Mouse (Mus musculus) myocyte (in vitro differentiated cells): ENCODE measurements around the gene Nosip. TPM values are rescaled to one million over a fixed set of nuclear protein-coding genes. Genes with fewer than 3 reads are reported as not detected.

Experiments used
- H3K27me3 ChIP-seq: one replicate; pipeline ENCODE4 v1.6.1; 2011; ENCODE audit not compliant: control insufficient read depth, insufficient read depth, insufficient read length
- H3K36me3 ChIP-seq: one replicate; pipeline ENCODE4 v1.6.1; 2011; ENCODE audit not compliant: control insufficient read depth, insufficient read depth
- H3K4me2 ChIP-seq: one replicate; pipeline ENCODE4 v1.6.1; 2011; ENCODE audit warnings: low read depth, control low read depth
- H3K4me3 ChIP-seq: one replicate; pipeline ENCODE4 v1.5.1; 2011; ENCODE audit warnings: mild to moderate bottlenecking, control low read depth, moderate library complexity
- H3K79me2 ChIP-seq: one replicate; pipeline ENCODE4 v1.6.1; 2011; ENCODE audit not compliant: control insufficient read depth, insufficient read depth
- H3ac ChIP-seq: one replicate; pipeline ENCODE4 v1.6.1; 2011; ENCODE audit not compliant: control insufficient read depth, insufficient read length
- CEBPB ChIP-seq: IDR thresholded peaks from 2 replicates; pipeline ENCODE4 v1.6.1; 2011; ENCODE audit warnings: mild to moderate bottlenecking, moderate library complexity; ENCODE audit not compliant: poor library complexity, insufficient read depth, severe bottlenecking
- E2F4 ChIP-seq: IDR thresholded peaks from one replicate; pipeline ENCODE4 v1.6.1; 2011; ENCODE audit warnings: mild to moderate bottlenecking, control low read depth, moderate library complexity; ENCODE audit not compliant: insufficient read depth
- MAX ChIP-seq: IDR thresholded peaks from one replicate; pipeline ENCODE4 v1.6.1; 2011; ENCODE audit warnings: low read depth, mild to moderate bottlenecking, control low read depth
- MYOD1 ChIP-seq, 3 experiments: IDR thresholded peaks; one replicate each; pipeline ENCODE4 v1.6.1; 2011; ENCODE audit warnings: control low read depth in 2 of 3, low read depth in 2 of 3, mild to moderate bottlenecking in 2 of 3, moderate library complexity in 1 of 3; ENCODE audit not compliant: insufficient read length in 2 of 3, control insufficient read depth in 1 of 3
- MYOG ChIP-seq, 3 experiments: IDR thresholded peaks; one replicate each; pipeline ENCODE4 v1.6.1; 2011; ENCODE audit warnings: control low read depth in 2 of 3, low read depth in 2 of 3, mild to moderate bottlenecking in 2 of 3; ENCODE audit not compliant: insufficient read length in 2 of 3, control insufficient read depth in 1 of 3, insufficient read depth in 1 of 3
- POLR2A ChIP-seq: IDR thresholded peaks from one replicate; pipeline ENCODE4 v1.6.1; 2011; ENCODE audit warnings: low read depth, mild to moderate bottlenecking, control low read depth, moderate library complexity; ENCODE audit not compliant: insufficient read length
- POLR2AphosphoS2 ChIP-seq: IDR thresholded peaks from one replicate; pipeline ENCODE4 v1.6.1; 2011; ENCODE audit warnings: low read depth, control low read depth; ENCODE audit not compliant: insufficient read length
- REST ChIP-seq: IDR thresholded peaks from one replicate; pipeline ENCODE4 v1.6.1; 2011; ENCODE audit warnings: mild to moderate bottlenecking, control low read depth, moderate library complexity; ENCODE audit not compliant: insufficient read depth, insufficient read length
- SRF ChIP-seq: IDR thresholded peaks from one replicate; pipeline ENCODE4 v1.6.1; 2011; ENCODE audit warnings: low read depth; ENCODE audit not compliant: control insufficient read depth, insufficient read length
- TCF12 ChIP-seq: IDR thresholded peaks from one replicate; pipeline ENCODE4 v1.6.1; 2011; ENCODE audit warnings: mild to moderate bottlenecking, control low read depth; ENCODE audit not compliant: poor library complexity, insufficient read depth, severe bottlenecking
- TCF3 ChIP-seq: IDR thresholded peaks from one replicate; pipeline ENCODE4 v1.6.1; 2011; ENCODE audit warnings: low read depth, control low read depth; ENCODE audit not compliant: insufficient read length
- USF1 ChIP-seq: IDR thresholded peaks from one replicate; pipeline ENCODE4 v1.6.1; 2011; ENCODE audit warnings: low read depth, mild to moderate bottlenecking, control low read depth, moderate library complexity
- polyA plus RNA-seq: library from polyadenylated mRNA; unstranded; fragments of >200 nt; fragmentation: generic; extraction: Trizol; gene quantifications from one replicate; pipeline ENCODE4 v1.2.1, GENCODE M21; 2012; ENCODE audit warnings: missing spikeins

Nosip gene
- polyA plus RNA-seq, 1 experiment = 66.1 TPM

DNA sequence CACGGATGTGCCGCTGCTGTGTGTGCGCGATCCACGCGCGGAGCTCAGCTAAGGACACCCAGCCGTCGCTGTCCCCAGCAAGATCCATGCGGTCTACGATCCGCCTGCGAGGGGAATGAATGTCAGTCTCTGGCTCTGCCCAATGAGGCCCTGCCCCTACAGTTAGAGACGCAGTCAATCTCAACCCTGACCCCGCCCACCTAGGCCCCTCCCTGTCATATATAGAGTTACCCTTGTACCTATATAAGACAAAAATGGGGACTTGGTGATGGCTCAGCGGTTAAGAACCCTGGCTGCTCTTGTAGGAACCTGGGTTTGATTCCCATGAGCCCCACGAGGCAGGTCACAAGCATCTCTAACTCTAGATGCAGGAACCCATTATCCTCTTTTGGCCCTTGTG, 26.4 kb downstream of the Nosip start:
- no peaks in the 10 kb centered on the region for H3K27me3 ChIP-seq
- no peak for TF ChIP-seq USF1
- TF ChIP-seq MYOG (IDR thresholded peaks at IDR 0.05; ENCODE audit: control insufficient read depth in 1 of 3, insufficient read depth in 1 of 3, insufficient read length in 2 of 3, low read depth in 2 of 3) = no peak
- TF ChIP-seq TCF3 = no peak
- TF ChIP-seq POLR2AphosphoS2 = no peak
- TF ChIP-seq MYOD1 (IDR thresholded peaks at IDR 0.05; ENCODE audit: control insufficient read depth in 1 of 3, insufficient read length in 2 of 3, low read depth in 2 of 3) = no peak
- TF ChIP-seq MAX = no peak
- no peak for TF ChIP-seq CEBPB
- H3K36me3 ChIP-seq = no peaks in the 10 kb centered on the region

DNA sequence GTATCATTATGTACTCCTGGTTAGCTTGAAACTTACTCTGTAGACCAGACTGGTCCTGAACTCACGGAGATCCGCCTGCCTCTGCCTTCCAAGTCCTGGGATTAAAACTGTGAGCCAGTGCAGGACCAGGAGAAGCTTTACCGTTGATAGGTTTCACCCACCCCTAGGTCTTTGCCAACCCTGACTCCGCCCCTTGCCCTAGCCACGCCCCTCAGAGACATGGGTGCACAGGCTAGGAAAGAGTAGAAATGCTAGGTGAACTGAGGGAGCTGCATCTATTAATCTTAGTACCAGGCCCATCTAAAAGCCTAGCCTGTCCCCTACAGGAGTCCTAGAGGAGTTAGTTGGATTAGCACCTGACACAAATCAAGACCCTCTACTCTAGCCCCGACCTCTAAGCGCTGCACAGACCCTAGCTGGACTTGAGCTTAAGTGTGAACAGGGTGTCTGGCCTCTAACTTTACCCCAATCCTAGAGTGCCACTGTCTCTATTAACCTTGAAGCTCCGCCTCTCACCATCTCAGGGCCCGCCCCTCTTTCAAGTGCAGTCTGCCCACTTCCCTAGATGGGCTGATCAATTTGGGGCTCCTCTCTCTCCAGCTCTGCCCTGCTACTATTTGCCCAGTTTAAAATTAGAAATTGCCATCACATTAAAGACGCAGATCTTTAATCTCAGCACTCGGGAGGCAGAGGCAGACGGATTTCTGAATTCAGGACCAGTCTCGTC, 28.2 kb downstream of the Nosip start:
- TF ChIP-seq MYOD1 (IDR thresholded peaks at IDR 0.05; ENCODE audit: control insufficient read depth in 1 of 3, insufficient read length in 2 of 3, low read depth in 2 of 3) (no peak), E2F4 (no peak), USF1 (no peak)
- H3K79me2 ChIP-seq = no peaks in the 10 kb centered on the region
- no peaks in the 10 kb centered on the region for H3K27me3 ChIP-seq
- no peaks in the 10 kb centered on the region for H3K36me3 ChIP-seq
- H3ac ChIP-seq = no peak overlapping the region
- peak overlapping the region; percentile 38 for H3K4me3 ChIP-seq
- peak overlapping the region; percentile 75 for H3K4me2 ChIP-seq

More for the DNA sequence above, 26.4 kb downstream of the Nosip start:
- Histone ChIP-seq H3K4me3 (no peak overlapping the region), H3K79me2 (no peaks in the 10 kb centered on the region), H3K4me2 (no peak overlapping the region), H3ac (no peak overlapping the region)

DNA sequence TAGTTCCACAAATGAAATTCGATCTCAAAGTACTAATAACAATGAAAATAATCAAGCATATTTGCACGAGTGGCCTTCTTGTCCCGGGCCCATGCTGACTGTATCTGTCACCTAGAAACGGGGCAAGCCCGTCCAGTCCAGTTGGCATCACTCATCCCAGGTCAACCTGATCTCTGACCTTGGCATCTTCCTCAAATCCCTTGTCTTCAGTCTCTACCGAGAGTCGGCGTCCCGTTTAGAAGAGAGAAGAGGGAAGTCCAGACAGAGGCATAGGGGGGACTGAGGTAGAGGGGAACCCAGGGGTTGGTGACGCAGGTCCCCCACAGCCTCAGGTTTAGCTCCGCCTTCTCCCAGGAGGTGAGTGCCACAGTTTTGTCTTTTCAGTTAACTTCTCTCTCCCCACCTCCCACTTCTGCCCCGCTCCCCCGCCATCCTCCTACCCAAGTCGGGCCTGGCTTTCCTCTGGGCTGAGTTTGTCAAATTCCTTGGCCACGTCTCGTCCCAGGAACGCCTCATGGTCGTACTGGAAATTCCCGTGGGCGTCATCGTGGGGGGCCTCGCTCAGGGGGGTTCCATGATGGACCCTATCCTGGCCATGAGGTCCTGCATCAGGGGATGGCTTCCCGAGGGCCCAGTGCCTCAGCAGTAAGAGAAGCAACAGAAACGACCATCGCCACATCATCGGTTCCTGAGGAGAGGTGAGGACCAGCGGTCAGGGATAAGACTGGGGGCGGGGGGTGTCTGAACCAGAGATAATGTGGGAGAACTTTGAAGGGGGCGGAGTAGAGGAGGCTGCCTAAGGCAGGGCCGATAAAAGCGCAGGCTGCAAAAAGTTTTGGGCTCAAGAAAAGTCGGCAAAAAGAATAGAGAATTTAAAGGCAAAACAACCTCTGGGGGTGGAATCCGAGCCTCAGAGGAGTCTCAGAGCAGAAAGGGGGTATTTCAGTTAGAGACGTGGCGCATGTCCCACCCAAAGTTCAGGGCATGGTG, 29.1 kb downstream of the Nosip start:
- H3K27me3 ChIP-seq = no peaks in the 10 kb centered on the region
- TF ChIP-seq TCF12 (no peak), E2F4 (no peak), POLR2AphosphoS2 (no peak), MYOG (IDR thresholded peaks at IDR 0.05; ENCODE audit: control insufficient read depth in 1 of 3, insufficient read depth in 1 of 3, insufficient read length in 2 of 3, low read depth in 2 of 3) (no peak), MAX (no peak), REST (no peak), SRF (no peak), TCF3 (no peak), MYOD1 (IDR thresholded peaks at IDR 0.05; ENCODE audit: control insufficient read depth in 1 of 3, insufficient read length in 2 of 3, low read depth in 2 of 3) (no peak), POLR2A (no peak), CEBPB (no peak), USF1 (no peak)
- H3K36me3 ChIP-seq = no peaks in the 10 kb centered on the region
- peak overlapping the region; percentile 38 for H3K4me3 ChIP-seq
- H3ac ChIP-seq = no peak overlapping the region
- H3K4me2 ChIP-seq = peak overlapping the region; percentile 75
- H3K79me2 ChIP-seq = no peaks in the 10 kb centered on the region

DNA sequence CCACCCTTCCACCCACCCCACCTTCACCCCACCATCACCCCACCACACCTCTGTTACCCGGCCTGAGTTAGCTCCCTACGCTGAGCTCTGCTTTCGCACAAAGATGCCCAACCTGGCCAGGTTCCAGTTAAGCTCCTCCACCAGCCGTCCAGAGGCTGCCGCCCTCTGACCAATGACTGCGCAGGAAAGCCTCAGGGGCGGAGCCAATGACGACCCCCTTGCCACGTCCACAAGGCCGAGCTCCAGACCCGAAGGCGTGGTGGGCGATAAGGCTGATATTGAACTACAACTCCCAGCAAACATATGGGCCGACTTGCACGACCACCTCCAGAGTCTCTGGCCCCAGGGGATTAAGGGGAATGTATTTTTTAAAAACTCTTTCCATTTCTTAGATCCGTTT, 29.8 kb downstream of the Nosip start, which contains the start of gene Rcn3:
Gene Rcn3 (minus strand): TSS at position 174 of the 400 bp plus-strand sequence.
- H3K79me2 ChIP-seq = no peaks in the 10 kb centered on the region
- no peaks in the 10 kb centered on the region for H3K36me3 ChIP-seq
- H3K27me3 ChIP-seq = no peaks in the 10 kb centered on the region
- H3K4me2 ChIP-seq = peak within 1 kb of the TSS; percentile 75
- peak within 1 kb of the TSS; percentile 38 for H3K4me3 ChIP-seq
- no peak within 1 kb of the TSS for H3ac ChIP-seq
- TF ChIP-seq REST (no peak), POLR2AphosphoS2 (peak; percentile 69), E2F4 (no peak), SRF (no peak), MAX (no peak), MYOD1 (IDR thresholded peaks at IDR 0.05; ENCODE audit: control insufficient read depth in 1 of 3, insufficient read length in 2 of 3, low read depth in 2 of 3) (no peak), POLR2A (peak; percentile 50), TCF12 (no peak)

DNA sequence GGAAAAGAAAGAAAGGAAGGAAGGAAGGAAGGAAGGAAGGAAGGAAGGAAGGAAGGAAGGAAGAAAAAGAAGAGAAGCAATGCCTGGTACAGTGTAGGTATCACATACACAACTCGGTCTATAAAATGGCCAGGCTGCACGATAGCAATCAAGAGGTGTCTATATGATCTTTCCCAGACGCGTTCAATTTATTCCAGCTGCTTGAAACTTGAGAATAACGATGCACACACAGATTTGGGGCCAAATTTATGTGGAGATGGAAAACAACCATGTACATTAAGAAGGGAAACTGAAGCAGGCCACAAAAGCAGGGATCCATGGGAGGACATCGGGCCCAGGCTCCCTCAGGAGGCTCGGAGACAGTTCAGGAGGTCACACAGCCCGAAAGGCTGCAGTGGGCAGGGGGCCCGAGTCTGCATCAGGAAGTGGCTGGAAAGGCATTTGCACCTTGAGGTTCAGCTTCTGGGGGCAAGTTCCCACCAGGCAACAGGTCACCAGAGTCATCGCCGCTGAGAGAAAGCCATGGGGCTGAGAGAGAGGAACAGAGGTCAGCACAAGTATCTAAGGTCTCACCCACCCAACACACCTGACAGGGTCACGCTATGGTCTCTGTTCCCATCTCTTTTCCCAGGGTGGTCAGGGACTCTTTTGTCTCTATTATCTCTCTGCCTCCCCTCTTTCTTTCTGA, 30.7 kb downstream of the Nosip start:
- H3K36me3 ChIP-seq = no peaks in the 10 kb centered on the region
- no peaks in the 10 kb centered on the region for H3K79me2 ChIP-seq
- H3K4me2 ChIP-seq = no peak overlapping the region
- H3ac ChIP-seq = no peak overlapping the region
- no peak overlapping the region for H3K4me3 ChIP-seq
- TF ChIP-seq TCF12 (no peak), MYOG (IDR thresholded peaks at IDR 0.05; ENCODE audit: control insufficient read depth in 1 of 3, insufficient read depth in 1 of 3, insufficient read length in 2 of 3, low read depth in 2 of 3) (no peak), REST (no peak), MYOD1 (IDR thresholded peaks at IDR 0.05; ENCODE audit: control insufficient read depth in 1 of 3, insufficient read length in 2 of 3, low read depth in 2 of 3) (no peak), E2F4 (no peak), POLR2AphosphoS2 (no peak), TCF3 (no peak), POLR2A (no peak), USF1 (no peak), SRF (no peak), CEBPB (no peak)
- H3K27me3 ChIP-seq = no peaks in the 10 kb centered on the region
